Mouse (Mus musculus): ENCODE measurements around the gene Acsm4. TPM values are rescaled to one million over a fixed set of nuclear protein-coding genes. Genes with fewer than 3 reads are reported as not detected.
"Not testable (repeated sequence)": the region's sequence is repeated elsewhere in the genome, so short reads cannot be mapped to it uniquely, and the experiment has no call there.

Gene Acsm4
- polyA plus RNA-seq, 1 experiment from 2014 or later: not detected

GRCm38 (mm10) chr7:119714111-119714510, 24.3 kb downstream of the Acsm4 start:
- peaks cover 29% of the 10 kb centered on the region for H3K36me3 ChIP-seq (ENCODE audit: control insufficient read depth, insufficient read depth, low read length)

GRCm38 (mm10) chr7:119720253-119720946, 30.6 kb downstream of the Acsm4 start, which contains the start of gene Thumpd1:
Gene Thumpd1 (minus strand): TSS chr7:119720798.
- peak; percentile 94 for ATAC-seq (ENCODE audit: insufficient read depth, low FRiP score)
- Histone ChIP-seq H3K4me2 (ENCODE audit: low read depth, low read length) (peak within 1 kb of the TSS; percentile 66), H3K4me1 (ENCODE audit: control insufficient read depth, insufficient read depth, low read length) (peaks cover 6% of the 10 kb centered on the region; the same call in 1 of the 2 replicates), H3K27ac (ENCODE audit: low read length) (peak within 1 kb of the TSS; percentile 69), H3K9ac (ENCODE audit: low read length) (peak within 1 kb of the TSS; percentile 94), H3K36me3 (ENCODE audit: control insufficient read depth, insufficient read depth, low read length) (peaks cover 28% of the 10 kb centered on the region), H3K4me3 (replicated peaks; ENCODE audit: low read length) (peak within 1 kb of the TSS; percentile 96), H3K9me3 (replicated peaks; ENCODE audit: control insufficient read depth, low read length) (no peaks in the 10 kb centered on the region), H3K27me3 (ENCODE audit: control insufficient read depth, insufficient read depth, low read length) (no peaks in the 10 kb centered on the region)
- WGBS: under 1% methylated on average over 60 of the region's 60 CpGs

More at GRCm38 (mm10) chr7:119714111-119714510, 24.3 kb downstream of the Acsm4 start:
- 88% methylated on average over 7 of the region's 7 CpGs for WGBS
- Histone ChIP-seq H3K4me3 (replicated peaks; ENCODE audit: low read length) (no peak overlapping the region), H3K4me1 (ENCODE audit: control insufficient read depth, insufficient read depth, low read length) (no peaks in the 10 kb centered on the region), H3K9me3 (replicated peaks; ENCODE audit: control insufficient read depth, low read length) (no peaks in the 10 kb centered on the region), H3K9ac (ENCODE audit: low read length) (no peak overlapping the region), H3K27me3 (ENCODE audit: control insufficient read depth, insufficient read depth, low read length) (no peaks in the 10 kb centered on the region), H3K4me2 (ENCODE audit: low read depth, low read length) (no peak overlapping the region), H3K27ac (ENCODE audit: low read length) (no peak overlapping the region)
- no peak for ATAC-seq (ENCODE audit: insufficient read depth, low FRiP score)

GRCm38 (mm10) chr7:119720947-119721310, 31.1 kb downstream of the Acsm4 start:
- Histone ChIP-seq H3K4me2 (ENCODE audit: low read depth, low read length) (peak overlapping the region; percentile 66), H3K9ac (ENCODE audit: low read length) (peak overlapping the region; percentile 94), H3K4me1 (ENCODE audit: control insufficient read depth, insufficient read depth, low read length) (peaks cover 6% of the 10 kb centered on the region; the same call in 1 of the 2 replicates), H3K27me3 (ENCODE audit: control insufficient read depth, insufficient read depth, low read length) (no peaks in the 10 kb centered on the region), H3K27ac (ENCODE audit: low read length) (no peak overlapping the region; the same call in 1 of the 2 replicates), H3K9me3 (replicated peaks; ENCODE audit: control insufficient read depth, low read length) (no peaks in the 10 kb centered on the region), H3K36me3 (ENCODE audit: control insufficient read depth, insufficient read depth, low read length) (peaks cover 23% of the 10 kb centered on the region), H3K4me3 (replicated peaks; ENCODE audit: low read length) (peak overlapping the region; percentile 96)
- WGBS: 8% methylated on average over 8 of the region's 8 CpGs
- no peak for ATAC-seq (ENCODE audit: insufficient read depth, low FRiP score)

GRCm38 (mm10) chr7:119727621-119728020, 37.8 kb downstream of the Acsm4 start:
- H3K36me3 ChIP-seq (ENCODE audit: control insufficient read depth, insufficient read depth, low read length): no peaks in the 10 kb centered on the region
- no peak overlapping the region for H3K4me3 ChIP-seq (replicated peaks; ENCODE audit: low read length)
- no peak overlapping the region for H3K9ac ChIP-seq (ENCODE audit: low read length)
- no peak overlapping the region for H3K27ac ChIP-seq (ENCODE audit: low read length)
- no peaks in the 10 kb centered on the region for H3K27me3 ChIP-seq (ENCODE audit: control insufficient read depth, insufficient read depth, low read length)
- no peak overlapping the region for H3K4me2 ChIP-seq (ENCODE audit: low read depth, low read length)
- H3K9me3 ChIP-seq (replicated peaks; ENCODE audit: control insufficient read depth, low read length): no peaks in the 10 kb centered on the region
- ATAC-seq (ENCODE audit: insufficient read depth, low FRiP score): no peak
- H3K4me1 ChIP-seq (ENCODE audit: control insufficient read depth, insufficient read depth, low read length): no peaks in the 10 kb centered on the region
- WGBS: 100% methylated on average over 2 of the region's 2 CpGs

GRCm38 (mm10) chr7:119731262-119731661, 41.4 kb downstream of the Acsm4 start:
- not testable (repeated sequence) for H3K4me3 ChIP-seq (replicated peaks; ENCODE audit: low read length); ATAC-seq (ENCODE audit: insufficient read depth, low FRiP score)

GRCm38 (mm10) chr7:119738877-119739276, 49.1 kb downstream of the Acsm4 start:
- Histone ChIP-seq H3K4me1 (ENCODE audit: control insufficient read depth, insufficient read depth, low read length) (no peaks in the 10 kb centered on the region), H3K27ac (ENCODE audit: low read length) (no peak overlapping the region), H3K9me3 (replicated peaks; ENCODE audit: control insufficient read depth, low read length) (no peaks in the 10 kb centered on the region), H3K4me2 (ENCODE audit: low read depth, low read length) (no peak overlapping the region), H3K4me3 (replicated peaks; ENCODE audit: low read length) (no peak overlapping the region), H3K36me3 (ENCODE audit: control insufficient read depth, insufficient read depth, low read length) (no peaks in the 10 kb centered on the region), H3K27me3 (ENCODE audit: control insufficient read depth, insufficient read depth, low read length) (no peaks in the 10 kb centered on the region; the same call in 1 of the 2 replicates), H3K9ac (ENCODE audit: low read length) (no peak overlapping the region)
- WGBS: 86% methylated on average over 2 of the region's 2 CpGs
- ATAC-seq (ENCODE audit: insufficient read depth, low FRiP score): no peak

More at GRCm38 (mm10) chr7:119731262-119731661, 41.4 kb downstream of the Acsm4 start:
- H3K9me3 ChIP-seq (replicated peaks; ENCODE audit: control insufficient read depth, low read length); H3K4me1 ChIP-seq (ENCODE audit: control insufficient read depth, insufficient read depth, low read length); H3K9ac ChIP-seq (ENCODE audit: low read length); H3K27ac ChIP-seq (ENCODE audit: low read length); H3K36me3 ChIP-seq (ENCODE audit: control insufficient read depth, insufficient read depth, low read length); H3K27me3 ChIP-seq (ENCODE audit: control insufficient read depth, insufficient read depth, low read length); H3K4me2 ChIP-seq (ENCODE audit: low read depth, low read length): not testable (repeated sequence)
- WGBS: 87% methylated on average over 4 of the region's 4 CpGs

GRCm38 (mm10) chr7:119739798-119740468, 50.1 kb downstream of the Acsm4 start:
- H3K27me3 ChIP-seq (ENCODE audit: control insufficient read depth, insufficient read depth, low read length); H3K27ac ChIP-seq (ENCODE audit: low read length); H3K36me3 ChIP-seq (ENCODE audit: control insufficient read depth, insufficient read depth, low read length); H3K9me3 ChIP-seq (replicated peaks; ENCODE audit: control insufficient read depth, low read length); H3K4me1 ChIP-seq (ENCODE audit: control insufficient read depth, insufficient read depth, low read length): not testable (repeated sequence)
- Histone ChIP-seq H3K9ac (ENCODE audit: low read length) (peak overlapping the region; percentile 48; the same call in 1 of the 2 replicates), H3K4me3 (replicated peaks; ENCODE audit: low read length) (peak overlapping the region; percentile 39), H3K4me2 (ENCODE audit: low read depth, low read length) (peak overlapping the region; percentile 49)
- WGBS: under 1% methylated on average over 30 of the region's 44 CpGs
- 0 out of 2 replicates have a peak, but pooled peaks have one; percentile 25 for ATAC-seq (ENCODE audit: insufficient read depth, low FRiP score)

- Histone ChIP-seq H3K27me3 (ENCODE audit: control insufficient read depth, insufficient read depth, low read length) (no peaks in the 10 kb centered on the region), H3K9me3 (replicated peaks; ENCODE audit: control insufficient read depth, low read length) (no peaks in the 10 kb centered on the region), H3K4me1 (ENCODE audit: control insufficient read depth, insufficient read depth, low read length) (no peaks in the 10 kb centered on the region), H3K9ac (ENCODE audit: low read length) (peak overlapping the region; percentile 56), H3K27ac (ENCODE audit: low read length) (no peak overlapping the region), H3K4me2 (ENCODE audit: low read depth, low read length) (peak overlapping the region; percentile 46), H3K36me3 (ENCODE audit: control insufficient read depth, insufficient read depth, low read length) (no peaks in the 10 kb centered on the region), H3K4me3 (replicated peaks; ENCODE audit: low read length) (peak overlapping the region; percentile 23)
- no peak for ATAC-seq (ENCODE audit: insufficient read depth, low FRiP score)
- 6% methylated on average over 34 of the region's 34 CpGs for WGBS
Measured at GRCm38 (mm10) chr7:119744321-119744720, 54.5 kb downstream of the Acsm4 start.

- ATAC-seq (ENCODE audit: insufficient read depth, low FRiP score): no peak
- WGBS: 51% methylated on average over 1 of the region's 1 CpGs
- Histone ChIP-seq H3K4me1 (ENCODE audit: control insufficient read depth, insufficient read depth, low read length) (no peaks in the 10 kb centered on the region), H3K4me3 (replicated peaks; ENCODE audit: low read length) (no peak overlapping the region), H3K9me3 (replicated peaks; ENCODE audit: control insufficient read depth, low read length) (no peaks in the 10 kb centered on the region), H3K4me2 (ENCODE audit: low read depth, low read length) (no peak overlapping the region), H3K27ac (ENCODE audit: low read length) (no peak overlapping the region), H3K36me3 (ENCODE audit: control insufficient read depth, insufficient read depth, low read length) (no peaks in the 10 kb centered on the region), H3K9ac (ENCODE audit: low read length) (no peak overlapping the region), H3K27me3 (ENCODE audit: control insufficient read depth, insufficient read depth, low read length) (no peaks in the 10 kb centered on the region)
Measured at GRCm38 (mm10) chr7:119745869-119746268, 56.0 kb downstream of the Acsm4 start.

Measured in stomach, embryonic 16.5 days (tissue).